Mouse (Mus musculus) liver, embryonic 12.5 days (tissue): ENCODE data around the gene Gga1. TPM values are rescaled to one million over a fixed set of nuclear protein-coding genes. Genes with fewer than 3 reads are reported as not detected.
"Not testable (repeated sequence)": the region's sequence is repeated elsewhere in the genome, so short reads cannot be mapped to it uniquely, and the experiment has no call there.

Experiments used
- ATAC-seq: fragments of 200-750 bp; cut with Nextera tagmentation; 2 replicates; pipeline ENCODE4 v1.8.0; 2017; ENCODE audit warnings: moderate number of reproducible peaks, mild to moderate bottlenecking, moderate library complexity
- H3K27ac ChIP-seq: fragments of 300-500 bp; sonication (generic); 2 replicates; pipeline ENCODE4 v1.5.1; 2016; ENCODE audit warnings: mild to moderate bottlenecking
- H3K27me3 ChIP-seq: fragments of 300-500 bp; sonication (generic); replicated peaks from 2 replicates; pipeline ENCODE4 v1.6.1; 2016; ENCODE audit warnings: mild to moderate bottlenecking, moderate library complexity
- H3K36me3 ChIP-seq: fragments of 300-500 bp; sonication (generic); 2 replicates; pipeline ENCODE4 v1.6.1; 2016; ENCODE audit warnings: mild to moderate bottlenecking, moderate library complexity
- H3K4me1 ChIP-seq: fragments of 300-500 bp; sonication (generic); 2 replicates; pipeline ENCODE4 v1.6.1; 2016
- H3K4me2 ChIP-seq: fragments of 300-500 bp; sonication (generic); 2 replicates; pipeline ENCODE4 v1.6.1; 2016; ENCODE audit warnings: mild to moderate bottlenecking, moderate library complexity
- H3K4me3 ChIP-seq: fragments of 300-500 bp; sonication (generic); 2 replicates; pipeline ENCODE4 v1.5.1; 2016; ENCODE audit warnings: mild to moderate bottlenecking, moderate library complexity
- H3K9ac ChIP-seq: fragments of 300-500 bp; sonication (generic); 2 replicates; pipeline ENCODE4 v1.6.1; 2016; ENCODE audit warnings: mild to moderate bottlenecking, moderate library complexity
- H3K9me3 ChIP-seq: fragments of 300-500 bp; sonication (generic); replicated peaks from 2 replicates; pipeline ENCODE4 v1.6.1; 2016; ENCODE audit warnings: mild to moderate bottlenecking, moderate library complexity
- WGBS: fragments of 180-500 bp; shearing (Covaris S2); methylation state at CpG from one replicate; pipeline ENCODE4 v1.1.7; 2016; ENCODE audit not compliant: insufficient replicate concordance; 5-methylcytosine and 5-hydroxymethylcytosine counted together
- polyA plus RNA-seq: library from polyadenylated mRNA; unstranded; fragments of >200 nt; fragmentation: Nextera tagmentation; extraction: Ambion mirVana; gene quantifications from 2 replicates; pipeline ENCODE4 v1.2.1, GENCODE M21; 2016

Gene Gga1
- polyA plus RNA-seq, 1 experiment from 2014 or later = 32.2 TPM

GRCm38 (mm10) chr15:78846805-78847204, 30.2 kb upstream of the Gga1 start:
- 62% methylated on average over 7 of the region's 7 CpGs for WGBS
- ATAC-seq, H3K4me3 ChIP-seq, H3K9me3 ChIP-seq, H3K9ac ChIP-seq, H3K27ac ChIP-seq, H3K4me2 ChIP-seq: not testable (repeated sequence)
- H3K4me1 ChIP-seq = peaks cover 75% of the 10 kb centered on the region
- H3K36me3 ChIP-seq = peaks cover 17% of the 10 kb centered on the region
- H3K27me3 ChIP-seq = peaks cover 78% of the 10 kb centered on the region

- no peak overlapping the region for H3K27ac ChIP-seq
- peaks cover 70% of the 10 kb centered on the region for H3K4me1 ChIP-seq
- H3K4me3 ChIP-seq = no peak overlapping the region
- H3K9me3 ChIP-seq = no peaks in the 10 kb centered on the region
- no peak overlapping the region for H3K9ac ChIP-seq
- ATAC-seq = no peak
- H3K4me2 ChIP-seq = no peak overlapping the region
- 26% methylated on average over 5 of the region's 5 CpGs for WGBS
- peaks cover 66% of the 10 kb centered on the region for H3K27me3 ChIP-seq
- H3K36me3 ChIP-seq = peaks cover 17% of the 10 kb centered on the region
Observed at GRCm38 (mm10) chr15:78848467-78848866, 28.5 kb upstream of the Gga1 start.

- 84% methylated on average over 12 of the region's 12 CpGs for WGBS
- Histone ChIP-seq H3K27me3 (peaks cover 57% of the 10 kb centered on the region), H3K9ac (no peak overlapping the region), H3K27ac (no peak overlapping the region), H3K36me3 (peaks cover 17% of the 10 kb centered on the region), H3K4me1 (peaks cover 60% of the 10 kb centered on the region), H3K4me2 (no peak overlapping the region), H3K9me3 (no peaks in the 10 kb centered on the region), H3K4me3 (no peak overlapping the region)
- ATAC-seq = no peak
Observed at GRCm38 (mm10) chr15:78849485-78849884, 27.5 kb upstream of the Gga1 start.

- Histone ChIP-seq H3K9me3 (no peaks in the 10 kb centered on the region), H3K4me2 (no peak overlapping the region), H3K9ac (no peak overlapping the region; the same call in 1 of the 2 replicates), H3K36me3 (peaks cover 17% of the 10 kb centered on the region), H3K4me1 (peaks cover 54% of the 10 kb centered on the region), H3K4me3 (no peak overlapping the region), H3K27me3 (peaks cover 50% of the 10 kb centered on the region), H3K27ac (no peak overlapping the region; the same call in 1 of the 2 replicates)
- ATAC-seq = no peak
- 58% methylated on average over 15 of the region's 15 CpGs for WGBS
Observed at GRCm38 (mm10) chr15:78850059-78850824, 26.7 kb upstream of the Gga1 start.

- Histone ChIP-seq H3K36me3 (peaks cover 17% of the 10 kb centered on the region), H3K4me3 (no peak overlapping the region), H3K9ac (no peak overlapping the region; the same call in 1 of the 2 replicates), H3K27me3 (peaks cover 44% of the 10 kb centered on the region), H3K27ac (no peak overlapping the region), H3K4me1 (peaks cover 52% of the 10 kb centered on the region), H3K9me3 (no peaks in the 10 kb centered on the region), H3K4me2 (no peak overlapping the region; the same call in 1 of the 2 replicates)
- 43% methylated on average over 6 of the region's 6 CpGs for WGBS
- no peak for ATAC-seq
Observed at GRCm38 (mm10) chr15:78850944-78851343, 26.0 kb upstream of the Gga1 start.

GRCm38 (mm10) chr15:78851505-78852153, 25.4 kb upstream of the Gga1 start:
- Histone ChIP-seq H3K36me3 (peaks cover 17% of the 10 kb centered on the region), H3K9ac (no peak overlapping the region), H3K27ac (0 out of 2 replicates have a peak overlapping the region, but pooled peaks have one; percentile 21), H3K27me3 (peaks cover 50% of the 10 kb centered on the region), H3K4me2 (peak overlapping the region; percentile 52), H3K9me3 (no peaks in the 10 kb centered on the region), H3K4me1 (peaks cover 47% of the 10 kb centered on the region), H3K4me3 (no peak overlapping the region)
- 4% methylated on average over 13 of the region's 13 CpGs for WGBS
- ATAC-seq = peak; percentile 88

GRCm38 (mm10) chr15:78855303-78855965, 21.6 kb upstream of the Gga1 start, which contains the start of gene Lgals2:
TSS of gene Lgals2 (minus strand) at chr15:78855529.
- Histone ChIP-seq H3K27me3 (peaks cover 26% of the 10 kb centered on the region), H3K9me3 (no peaks in the 10 kb centered on the region), H3K4me2 (no peak within 1 kb of the TSS), H3K4me3 (no peak within 1 kb of the TSS), H3K4me1 (peaks cover 41% of the 10 kb centered on the region), H3K9ac (no peak within 1 kb of the TSS), H3K36me3 (no peaks in the 10 kb centered on the region), H3K27ac (no peak within 1 kb of the TSS)
- ATAC-seq = no peak
- WGBS = 34% methylated on average over 8 of the region's 8 CpGs

GRCm38 (mm10) chr15:78857009-78857408, 20.0 kb upstream of the Gga1 start:
- no peak overlapping the region for H3K4me2 ChIP-seq
- H3K4me3 ChIP-seq = no peak overlapping the region
- ATAC-seq = no peak
- WGBS = 65% methylated on average over 7 of the region's 7 CpGs
- no peaks in the 10 kb centered on the region for H3K9me3 ChIP-seq
- H3K36me3 ChIP-seq = no peaks in the 10 kb centered on the region
- peaks cover 26% of the 10 kb centered on the region for H3K4me1 ChIP-seq
- H3K9ac ChIP-seq = no peak overlapping the region
- no peak overlapping the region for H3K27ac ChIP-seq
- peaks cover 14% of the 10 kb centered on the region; the same call in 1 of the 2 replicates for H3K27me3 ChIP-seq

- no peak for ATAC-seq
- H3K4me1 ChIP-seq = peaks cover 30% of the 10 kb centered on the region
- H3K4me2 ChIP-seq = no peak overlapping the region
- no peak overlapping the region for H3K4me3 ChIP-seq
- H3K27ac ChIP-seq = peak overlapping the region; percentile 11; the same call in 1 of the 2 replicates
- WGBS = 51% methylated on average over 4 of the region's 4 CpGs
- H3K36me3 ChIP-seq = no peaks in the 10 kb centered on the region
- no peaks in the 10 kb centered on the region for H3K9me3 ChIP-seq
- H3K9ac ChIP-seq = no peak overlapping the region
- H3K27me3 ChIP-seq = peaks cover 14% of the 10 kb centered on the region; the same call in 1 of the 2 replicates
Observed at GRCm38 (mm10) chr15:78859311-78859710, 17.7 kb upstream of the Gga1 start.

GRCm38 (mm10) chr15:78859714-78860113, 17.3 kb upstream of the Gga1 start:
- peak overlapping the region; percentile 11; the same call in 1 of the 2 replicates for H3K27ac ChIP-seq
- no peak overlapping the region for H3K4me3 ChIP-seq
- H3K36me3 ChIP-seq = no peaks in the 10 kb centered on the region
- H3K9ac ChIP-seq = no peak overlapping the region
- H3K27me3 ChIP-seq = peaks cover 14% of the 10 kb centered on the region; the same call in 1 of the 2 replicates
- H3K4me2 ChIP-seq = no peak overlapping the region
- no peak for ATAC-seq
- 20% methylated on average over 6 of the region's 6 CpGs for WGBS
- H3K4me1 ChIP-seq = peaks cover 30% of the 10 kb centered on the region
- H3K9me3 ChIP-seq = no peaks in the 10 kb centered on the region

GRCm38 (mm10) chr15:78862280-78862679, 14.7 kb upstream of the Gga1 start:
- Histone ChIP-seq H3K9me3 (no peaks in the 10 kb centered on the region), H3K9ac (no peak overlapping the region), H3K36me3 (no peaks in the 10 kb centered on the region), H3K4me1 (peaks cover 25% of the 10 kb centered on the region), H3K27me3 (peaks cover 19% of the 10 kb centered on the region), H3K4me2 (no peak overlapping the region), H3K4me3 (no peak overlapping the region), H3K27ac (no peak overlapping the region)
- no peak for ATAC-seq
- 51% methylated on average over 5 of the region's 5 CpGs for WGBS

- 56% methylated on average over 2 of the region's 2 CpGs for WGBS
- H3K36me3 ChIP-seq = no peaks in the 10 kb centered on the region
- peaks cover 19% of the 10 kb centered on the region for H3K27me3 ChIP-seq
- no peak for ATAC-seq
- H3K4me2 ChIP-seq = no peak overlapping the region
- no peak overlapping the region for H3K27ac ChIP-seq
- H3K9ac ChIP-seq = no peak overlapping the region
- peaks cover 26% of the 10 kb centered on the region for H3K4me1 ChIP-seq
- no peak overlapping the region for H3K4me3 ChIP-seq
- H3K9me3 ChIP-seq = no peaks in the 10 kb centered on the region
Observed at GRCm38 (mm10) chr15:78863154-78863553, 13.8 kb upstream of the Gga1 start.
